Mouse (Mus musculus): ENCODE measurements around the gene Hpgd.

The Hpgd gene

DNA sequence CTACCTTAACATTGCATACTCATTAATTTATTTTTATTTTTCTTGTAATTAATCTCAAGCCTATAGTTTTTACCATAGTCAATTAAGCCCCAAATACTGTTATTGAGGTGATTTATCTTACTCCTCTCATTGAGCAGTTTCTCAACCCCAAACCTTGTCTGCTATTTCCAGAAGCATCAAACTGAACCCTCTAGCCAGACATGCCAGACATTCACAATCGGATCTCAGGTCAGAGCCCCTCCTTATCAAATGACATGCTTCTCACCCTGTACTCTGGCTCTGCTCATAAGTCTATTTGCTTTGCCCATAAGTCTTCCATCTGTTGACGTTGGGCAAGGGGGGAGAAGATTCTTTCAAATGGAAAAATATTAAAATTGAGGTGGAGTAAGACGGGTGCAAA lies 33.3 kb downstream of the Hpgd start:
- no peak for DNase-seq

DNA sequence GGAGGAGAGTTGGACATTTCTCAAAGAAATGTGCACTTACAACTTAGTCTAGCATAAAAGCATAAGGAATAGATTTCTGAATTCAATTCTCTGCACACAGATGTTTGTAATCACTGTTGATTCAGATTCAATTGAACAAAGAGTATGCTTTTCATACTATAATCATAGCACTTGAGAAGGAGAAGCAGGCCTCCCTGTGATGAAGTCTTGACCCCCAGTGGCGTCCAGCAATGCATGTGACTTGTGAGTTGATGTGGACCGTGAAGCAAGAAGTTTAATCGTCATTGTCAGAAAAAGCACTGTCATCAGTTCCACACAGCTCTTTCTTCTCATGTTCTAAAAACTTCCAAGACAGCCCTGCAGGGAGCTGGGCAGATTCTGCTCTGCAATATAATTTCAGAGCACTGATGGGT lies 33.8 kb downstream of the Hpgd start:
- no peak for DNase-seq

DNA sequence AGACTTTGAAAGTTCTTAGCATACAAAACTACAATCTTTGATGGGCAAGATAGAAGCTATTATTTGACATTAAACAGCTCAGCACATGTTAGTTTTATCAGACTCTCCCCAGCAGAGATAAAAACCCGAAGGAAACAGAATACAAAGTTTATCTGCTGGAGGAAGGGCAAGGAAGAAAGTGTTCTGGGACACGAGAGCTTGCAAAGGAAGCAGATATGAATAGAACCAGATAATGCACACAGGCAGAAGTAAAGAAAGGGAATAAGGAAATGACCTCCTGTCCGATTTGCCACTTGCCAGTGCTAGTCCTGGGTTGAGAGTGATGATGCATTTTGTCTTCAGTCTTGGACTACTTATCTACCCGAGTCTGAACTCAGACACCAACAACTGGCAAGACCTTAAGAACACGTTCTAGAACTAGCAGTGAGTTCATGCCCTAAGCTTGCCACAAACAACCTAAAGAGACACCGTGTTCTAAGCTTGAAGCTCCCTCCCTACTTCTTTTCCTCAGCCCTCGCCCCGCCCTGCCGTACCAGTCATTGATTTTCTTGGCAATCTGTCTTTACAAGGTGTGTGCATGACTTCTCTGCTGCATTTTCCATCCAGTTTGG lies 41.1 kb downstream of the Hpgd start:
- no peak for DNase-seq

- no peak for DNase-seq
Measured at GRCm38 (mm10) chr8:56336771-56337170, 42.4 kb downstream of the Hpgd start.

DNA sequence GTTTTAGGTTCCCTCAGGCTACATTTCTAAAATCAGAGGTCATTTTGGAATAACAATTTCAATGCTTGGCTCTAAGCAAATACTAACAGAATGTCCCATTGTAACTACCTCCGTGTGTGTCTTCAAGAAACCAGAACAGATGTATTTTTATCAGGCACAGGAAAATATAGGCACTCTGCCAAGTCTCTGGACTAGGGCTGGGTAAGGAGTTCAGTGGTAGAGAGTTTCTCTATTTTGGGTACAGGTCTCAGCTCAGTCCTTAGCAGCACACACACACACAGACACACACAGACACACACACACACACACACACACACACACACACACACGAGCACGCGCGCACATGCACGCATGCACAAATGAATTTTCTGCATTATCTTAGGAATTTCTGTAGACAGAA lies 49.1 kb downstream of the Hpgd start:
- no peak for DNase-seq

- DNase-seq: no peak
Measured at GRCm38 (mm10) chr8:56343940-56344339, 49.6 kb downstream of the Hpgd start.

- no peak for DNase-seq
Measured at GRCm38 (mm10) chr8:56344359-56344758, 50.0 kb downstream of the Hpgd start.

DNA sequence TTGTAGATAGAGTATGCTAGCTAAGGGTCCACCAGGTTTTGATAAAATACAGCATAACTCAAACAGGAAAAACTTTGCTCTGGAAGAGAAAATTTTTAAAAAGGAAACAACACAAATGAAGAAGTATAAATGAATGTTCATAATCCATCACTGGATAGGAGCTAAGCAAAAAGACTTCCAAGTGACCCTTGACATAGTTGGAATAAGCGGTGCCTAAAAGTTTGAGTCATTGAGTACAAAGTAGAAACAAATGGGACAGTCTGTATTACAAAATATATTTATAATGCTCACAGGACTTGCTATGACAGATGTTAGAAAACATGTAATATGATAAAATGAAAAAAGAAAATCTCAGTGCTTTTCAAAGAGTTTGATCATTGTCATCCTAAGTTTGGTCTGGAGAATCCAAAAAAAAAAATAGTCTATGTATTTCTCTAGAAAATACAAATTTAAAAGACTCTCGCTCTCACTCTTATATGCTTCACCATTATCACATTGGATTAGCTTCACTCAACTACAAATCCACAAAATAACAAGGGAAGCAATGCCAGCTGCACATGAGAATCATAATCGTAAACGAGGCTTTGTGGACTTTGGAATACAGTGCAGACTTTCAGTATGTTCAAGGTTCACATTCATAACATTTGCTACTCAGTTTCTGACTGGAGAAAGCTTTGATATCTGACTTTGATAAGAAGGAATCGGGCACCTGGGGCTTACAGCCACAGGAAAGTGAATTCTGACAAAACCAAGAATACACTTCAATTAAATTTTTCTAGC lies 51.4 kb downstream of the Hpgd start:
- no peak for DNase-seq

DNA sequence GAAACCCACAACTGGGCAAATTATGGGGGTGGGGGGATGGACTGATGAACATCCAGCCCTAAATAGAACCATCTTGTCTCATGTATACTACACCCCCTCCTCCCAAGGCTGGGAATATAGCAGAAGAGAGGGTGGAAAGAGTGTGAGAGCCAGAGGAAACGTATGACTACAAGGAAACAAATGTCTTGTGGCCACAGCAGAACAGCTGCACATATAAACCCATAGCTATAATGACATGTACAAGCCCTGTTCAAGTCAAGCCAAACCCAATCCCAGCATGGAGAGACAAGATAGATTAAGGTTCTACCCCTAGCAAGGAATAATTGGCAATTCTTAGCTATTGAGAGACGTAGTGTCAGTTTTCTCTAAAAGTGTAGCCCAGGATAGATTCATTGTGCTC lies 68.8 kb downstream of the Hpgd start:
- DNase-seq: no peak

Measured in liver (tissue).